Mouse (Mus musculus) heart, adult 2 months (tissue): ENCODE data around the gene Tmem211.

Experiments
- CTCF ChIP-seq: fragments of 200-600 bp; IDR thresholded peaks from 2 replicates; pipeline ENCODE4 v1.8.1; 2022; ENCODE audit warnings: antibody characterized with exemption, mild to moderate bottlenecking, moderate library complexity
- EP300 ChIP-seq: fragments of 200-500 bp; IDR thresholded peaks from 2 replicates; pipeline ENCODE4 v1.6.1; 2011; ENCODE audit warnings: low read depth, low read length, control low read depth; ENCODE audit not compliant: insufficient read depth
- POLR2A ChIP-seq: fragments of 200-500 bp; IDR thresholded peaks from 2 replicates; pipeline ENCODE4 v1.6.1; 2011; ENCODE audit warnings: mild to moderate bottlenecking, low read depth, low read length, control low read depth; ENCODE audit not compliant: insufficient read depth

DNA sequence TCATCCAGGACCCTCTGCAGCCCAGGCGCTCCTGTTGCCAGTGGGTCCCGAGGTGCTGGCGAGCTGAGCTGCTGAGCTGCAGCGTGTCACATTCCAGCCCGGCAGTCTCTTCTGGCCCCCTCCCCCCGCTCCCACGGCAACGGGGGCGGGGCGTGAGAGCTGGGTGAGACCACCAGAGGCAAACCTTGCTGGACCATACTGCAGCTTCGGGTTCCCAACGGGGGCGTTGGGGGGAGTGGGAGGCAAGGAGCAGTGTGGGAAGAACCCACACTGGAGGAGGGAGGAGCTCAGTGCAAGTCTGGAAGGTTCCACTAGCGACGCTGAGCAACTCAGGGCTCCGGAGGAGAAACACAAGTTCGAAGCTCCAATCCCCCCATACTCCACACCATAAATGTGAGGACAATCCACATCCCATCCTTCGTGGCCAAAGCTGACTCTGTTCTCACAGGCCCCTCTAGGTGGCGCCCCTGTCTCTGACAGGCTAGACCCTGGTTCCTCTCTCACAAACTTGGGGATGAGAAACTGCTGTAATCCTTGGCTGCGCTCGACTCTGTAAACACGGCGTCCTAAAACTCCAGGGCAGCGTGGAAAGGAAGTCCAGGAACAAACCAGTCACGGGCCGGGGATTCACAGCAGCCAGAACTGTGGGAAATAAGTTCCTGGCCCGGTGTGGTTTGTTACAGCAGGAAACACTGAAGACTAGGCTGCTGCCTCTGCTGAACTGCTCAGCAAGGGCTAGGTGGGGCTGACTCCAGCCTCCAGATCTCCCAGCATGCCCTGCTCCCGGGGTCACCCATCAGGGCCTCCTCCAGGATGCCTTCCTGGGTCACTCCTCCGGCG, 46.6 kb upstream of the Tmem211 start:
- TF ChIP-seq POLR2A, result peak; percentile 70; the same call in 1 of the 2 replicates
- peak; percentile 99 for TF ChIP-seq CTCF
- peak; percentile 95; the same call in 1 of the 2 replicates for TF ChIP-seq EP300
